Mouse (Mus musculus) R1 (cell line): ENCODE measurements at regions not wholly inside any gene's neighbourhood (a gene's known extent, or its start where the extent isn't known, plus 50 kb on each side); places are given as distances from the start of the nearest gene placed in this dataset.
A peak's percentile ranks its signal among the peaks of the same experiment; 100 is the strongest.

ENCODE experiments used
- DNase-seq: peaks from one replicate; pipeline ENCODE4 v3.0.0-alpha.2; 2018; ENCODE audit warnings: low read depth, low spot score

GRCm38 (mm10) chr1:42277130-42277529, 418.4 kb upstream of the Pou3f3 start:
- peak; percentile 5 for DNase-seq

- DNase-seq = no peak
Measured at GRCm38 (mm10) chr1:42295841-42296240, 399.7 kb upstream of the Pou3f3 start.

DNA sequence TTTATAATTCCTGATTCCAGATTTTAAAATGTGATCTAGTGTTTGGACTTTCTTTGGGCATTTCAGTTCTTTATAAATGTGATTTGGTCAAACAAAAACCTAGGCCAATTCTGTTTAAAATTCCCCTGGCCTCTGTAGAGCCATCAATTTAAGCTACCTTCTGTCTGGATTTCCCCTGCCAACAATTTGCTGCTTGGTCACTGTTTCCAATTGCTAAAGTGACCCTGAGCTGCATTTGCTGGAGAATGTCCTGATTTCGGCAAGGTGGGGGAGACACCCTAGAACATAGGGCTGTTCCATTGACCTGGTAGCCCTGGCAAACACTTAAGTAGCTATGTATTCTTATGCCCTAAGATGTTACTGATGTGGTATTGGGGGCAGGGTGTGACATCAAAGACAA, 386.3 kb upstream of the Pou3f3 start:
- DNase-seq = no peak

GRCm38 (mm10) chr1:42313494-42313893, 382.1 kb upstream of the Pou3f3 start:
- no peak for DNase-seq

GRCm38 (mm10) chr1:42351884-42352283, 343.7 kb upstream of the Pou3f3 start:
- no peak for DNase-seq

GRCm38 (mm10) chr1:42352389-42352788, 343.2 kb upstream of the Pou3f3 start:
- no peak for DNase-seq

DNA sequence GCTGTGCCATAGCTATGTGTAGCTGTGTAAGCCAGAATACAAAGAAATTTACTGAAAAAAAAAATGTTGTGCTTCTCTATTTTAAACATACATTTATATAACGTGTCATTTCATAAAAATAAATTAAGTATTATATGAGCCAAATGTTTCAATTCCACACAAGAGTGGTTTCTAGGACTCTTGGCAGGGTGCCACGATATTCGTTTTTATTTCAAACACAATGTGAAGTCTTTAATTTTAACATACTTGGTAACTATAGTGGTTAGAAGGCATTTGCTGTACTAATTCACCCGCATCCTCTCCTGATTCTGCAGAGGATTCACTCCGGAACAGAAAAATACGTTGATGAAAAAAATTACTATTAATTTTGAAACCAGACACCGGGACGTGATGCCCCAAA, 342.5 kb upstream of the Pou3f3 start:
- DNase-seq = no peak

- peak; percentile 7 for DNase-seq
Measured at GRCm38 (mm10) chr1:42354020-42354419, 341.5 kb upstream of the Pou3f3 start.

- DNase-seq = no peak
Measured at GRCm38 (mm10) chr1:42362438-42362837, 333.1 kb upstream of the Pou3f3 start.

GRCm38 (mm10) chr1:42365648-42366324, 329.8 kb upstream of the Pou3f3 start:
- DNase-seq = no peak

DNA sequence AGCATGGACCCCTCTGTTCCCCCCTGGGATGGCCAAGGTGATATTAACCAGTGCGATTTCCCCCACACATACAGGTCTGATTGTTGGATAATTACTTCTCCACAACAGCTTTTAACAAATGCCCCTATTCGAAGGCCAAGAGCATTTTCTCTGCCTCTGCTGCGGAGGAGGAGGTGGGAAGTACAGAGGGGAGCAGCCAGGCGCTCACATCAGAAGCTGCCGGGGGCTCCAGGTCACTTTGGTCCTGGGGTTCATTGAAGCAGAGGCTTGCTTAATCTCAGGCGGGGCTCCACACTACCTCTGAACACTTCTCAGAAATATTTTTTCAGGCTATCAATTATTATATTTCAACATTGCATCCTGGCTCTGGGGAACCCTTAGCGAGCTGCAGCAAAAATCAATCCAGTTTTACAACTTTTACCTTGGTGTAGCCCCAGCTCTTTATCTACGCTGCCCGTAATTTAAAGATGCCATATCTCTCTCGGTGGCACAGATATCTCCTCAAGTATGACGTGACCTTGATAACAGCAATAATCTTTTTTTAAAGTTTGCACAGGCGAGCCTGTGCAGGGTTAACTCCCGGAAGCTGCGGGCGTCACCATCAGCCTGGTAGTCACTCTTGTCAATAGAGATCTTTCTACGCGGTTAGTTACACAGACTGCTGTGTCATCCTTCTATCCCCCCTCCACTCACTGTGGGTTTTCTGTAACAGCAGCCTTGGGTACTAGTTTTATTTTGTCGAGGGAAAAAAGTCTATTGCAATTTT, 307.5 kb upstream of the Pou3f3 start:
- no peak for DNase-seq

- no peak for DNase-seq
Measured at GRCm38 (mm10) chr1:42388740-42389139, 306.8 kb upstream of the Pou3f3 start.

DNA sequence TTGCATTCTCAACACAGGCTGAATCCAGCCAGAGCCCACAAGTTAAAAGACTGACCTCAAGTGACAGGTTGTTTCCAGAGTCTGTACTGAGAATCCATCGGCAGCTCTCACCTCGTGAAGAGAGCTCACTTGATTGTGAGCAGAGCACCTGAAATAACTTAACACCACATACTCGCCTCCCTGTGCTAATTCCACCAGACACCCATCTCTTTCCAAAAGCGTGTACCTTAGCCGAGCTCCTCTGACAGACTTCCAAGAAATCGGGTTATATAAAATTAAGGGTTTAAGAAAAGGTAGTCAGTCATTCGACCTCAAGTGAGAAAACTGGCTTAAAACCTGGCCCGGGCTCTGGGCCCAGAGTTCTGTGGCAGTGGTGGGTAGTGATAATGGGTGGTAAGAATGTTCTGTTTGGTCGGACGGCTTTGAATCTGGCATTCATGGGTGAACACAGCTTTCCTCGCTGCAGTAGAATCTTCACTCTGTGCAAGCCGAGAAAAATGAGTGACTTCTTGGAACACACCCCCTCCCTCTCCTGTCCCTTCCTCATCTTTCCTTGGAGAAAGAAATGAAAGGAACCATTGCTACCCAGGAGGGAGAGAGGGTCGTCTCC, 299.8 kb upstream of the Pou3f3 start:
- DNase-seq = no peak

DNA sequence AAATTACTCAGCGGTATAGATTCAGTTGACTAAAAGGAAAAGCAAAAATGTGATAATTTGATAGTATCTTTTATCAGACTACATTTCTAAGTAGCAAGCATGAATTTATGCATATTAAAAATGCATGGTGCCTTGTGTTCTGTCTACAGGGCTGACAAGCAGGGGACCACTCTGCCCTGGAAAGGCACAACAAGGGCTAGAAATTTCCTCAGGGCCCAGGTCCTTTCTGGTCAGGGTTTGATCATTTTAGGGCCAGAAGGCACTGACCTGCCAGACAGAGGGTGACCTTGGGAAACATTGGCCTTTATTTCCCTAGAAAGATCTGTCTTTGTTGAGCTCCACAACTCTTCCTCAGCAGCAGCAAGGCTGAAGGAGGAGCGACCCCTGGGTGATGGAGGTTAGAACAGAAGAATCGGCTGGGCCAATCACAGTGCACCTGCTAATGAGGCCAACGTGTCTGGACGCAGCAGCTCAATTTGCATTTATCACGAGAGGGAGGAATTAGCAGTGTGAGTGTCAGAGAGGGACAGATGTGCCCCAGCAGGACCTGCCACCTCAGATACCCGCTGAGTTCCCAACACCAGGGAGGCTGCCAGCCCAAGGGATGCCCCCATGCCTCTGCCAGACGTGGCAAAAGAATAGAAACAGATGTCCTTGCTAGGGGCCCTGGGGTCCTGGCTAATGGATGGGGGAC, 297.0 kb upstream of the Pou3f3 start:
- DNase-seq = no peak

GRCm38 (mm10) chr1:42415817-42416538, 279.6 kb upstream of the Pou3f3 start:
- DNase-seq = no peak

GRCm38 (mm10) chr1:42416539-42417218, 278.9 kb upstream of the Pou3f3 start:
- no peak for DNase-seq

- no peak for DNase-seq
Measured at GRCm38 (mm10) chr1:42417815-42418214, 277.8 kb upstream of the Pou3f3 start.

GRCm38 (mm10) chr1:42418233-42418632, 277.3 kb upstream of the Pou3f3 start:
- DNase-seq = no peak

DNA sequence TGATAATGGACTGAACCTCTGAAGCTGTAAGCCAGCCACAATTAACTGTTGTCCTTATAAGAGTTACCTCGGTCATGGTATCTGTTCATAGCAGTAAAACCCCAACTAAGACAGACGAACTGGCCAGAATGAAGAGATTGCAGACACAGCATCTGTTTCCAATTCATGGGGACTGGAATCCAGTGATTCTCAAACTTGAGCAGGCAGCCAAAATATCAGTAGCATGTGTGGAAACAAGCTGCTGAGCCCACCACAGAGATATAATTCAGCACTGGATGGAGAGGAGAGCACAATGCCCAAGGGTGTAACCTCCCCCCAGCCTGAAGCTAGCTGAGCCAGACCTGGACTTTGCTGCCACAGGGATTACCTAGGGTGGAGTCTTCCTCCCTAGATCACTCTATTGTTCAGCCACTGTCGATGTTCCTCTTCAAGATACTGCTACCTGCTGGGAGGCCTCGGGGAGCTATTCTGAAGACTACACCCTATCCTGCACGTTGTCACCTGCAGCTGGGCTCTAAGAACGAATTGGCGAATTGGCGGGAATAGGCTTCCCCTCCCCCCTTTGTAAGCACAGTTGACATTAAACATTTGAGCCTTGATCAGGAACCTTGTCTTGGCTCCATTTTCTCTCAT, 259.1 kb upstream of the Pou3f3 start:
- DNase-seq = peak; percentile 82

DNA sequence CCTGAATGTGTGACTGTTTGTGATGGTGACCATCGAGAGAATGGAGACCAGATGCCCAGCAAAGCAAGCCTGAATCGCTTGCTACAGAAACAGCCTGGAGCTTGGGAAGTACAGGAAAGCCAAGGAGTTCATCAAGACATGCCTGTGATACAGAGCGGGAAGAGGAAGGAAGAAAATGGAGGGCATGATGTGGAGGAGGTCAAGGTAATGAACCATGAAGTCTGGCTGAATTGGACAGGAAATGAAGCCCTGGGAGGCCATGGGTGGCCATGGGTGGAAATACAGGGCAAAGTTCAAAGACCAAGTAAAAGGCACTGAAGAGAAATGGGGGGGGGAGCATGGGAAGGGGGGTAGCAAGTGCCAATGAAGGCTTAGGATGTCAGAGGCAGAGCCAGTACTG, 227.2 kb upstream of the Pou3f3 start:
- no peak for DNase-seq
